Mouse (Mus musculus) spleen, embryonic (tissue): ENCODE results near the gene Klk14.
"Not testable (repeated sequence)": the region's sequence is repeated elsewhere in the genome, so short reads cannot be mapped to it uniquely, and the experiment has no call there.

Source experiments
- CTCF ChIA-PET: fragments of 350-600 bp; sonication (Branson Sonifier 250); formaldehyde crosslinking; loops from one replicate; lab custom pipeline; 2022; lab: Charles Lee

Klk14 gene

GRCm38 (mm10) chr7:43690118-43690517, at the start of gene Klk14:
Gene Klk14, plus strand, starts transcription at chr7:43690418.
- CTCF ChIA-PET, result no interaction called here

- CTCF ChIA-PET, result interaction anchor here (0.6 kb wide), 1 partner anchor 204 kb away, joined by 3 read pairs; no protein-coding TSS in a partner anchor
Observed at GRCm38 (mm10) chr7:43642587-43642986, 47.6 kb upstream of the Klk14 start.

GRCm38 (mm10) chr7:43643046-43643652, 47.1 kb upstream of the Klk14 start:
- CTCF ChIA-PET, result no interaction called here

- CTCF ChIA-PET, result no interaction called here
Observed at GRCm38 (mm10) chr7:43652683-43653082, 37.5 kb upstream of the Klk14 start.

- CTCF ChIA-PET, result interaction anchor here (0.7 kb wide), 1 partner anchor 43 kb away, joined by 3 read pairs; no protein-coding TSS in a partner anchor
Observed at GRCm38 (mm10) chr7:43654519-43654918, 35.7 kb upstream of the Klk14 start.

- CTCF ChIA-PET, result no interaction called here
Observed at GRCm38 (mm10) chr7:43656232-43656631, 34.0 kb upstream of the Klk14 start.

- CTCF ChIA-PET, result no interaction called here
Observed at GRCm38 (mm10) chr7:43660002-43660401, 30.2 kb upstream of the Klk14 start, which contains the start of gene Siglece. Gene Siglece, minus strand, starts transcription at chr7:43660161.

- CTCF ChIA-PET, result interaction anchor here (0.6 kb wide), 1 partner anchor 257 kb away, joined by 3 read pairs; no protein-coding TSS in a partner anchor
Observed at GRCm38 (mm10) chr7:43662804-43663203, 27.4 kb upstream of the Klk14 start.

GRCm38 (mm10) chr7:43667221-43667620, 23.0 kb upstream of the Klk14 start:
- CTCF ChIA-PET, result not testable (repeated sequence)

GRCm38 (mm10) chr7:43668582-43668981, 21.6 kb upstream of the Klk14 start:
- CTCF ChIA-PET, result no interaction called here

GRCm38 (mm10) chr7:43671064-43671808, 19.0 kb upstream of the Klk14 start:
- CTCF ChIA-PET, result interaction anchor here (0.7 kb wide), 1 partner anchor 91 kb away, joined by 5 read pairs; no protein-coding TSS in a partner anchor

GRCm38 (mm10) chr7:43671809-43672580, 18.2 kb upstream of the Klk14 start, which contains the start of gene Ctu1:
Gene Ctu1, plus strand, starts transcription at chr7:43672016.
- CTCF ChIA-PET, result no interaction called here

GRCm38 (mm10) chr7:43672581-43673260, 17.5 kb upstream of the Klk14 start:
- CTCF ChIA-PET, result no interaction called here

- CTCF ChIA-PET, result no interaction called here
Observed at GRCm38 (mm10) chr7:43675091-43675490, 15.1 kb upstream of the Klk14 start.

- CTCF ChIA-PET, result no interaction called here
Observed at GRCm38 (mm10) chr7:43678517-43678916, 11.7 kb upstream of the Klk14 start.

GRCm38 (mm10) chr7:43680960-43681359, 9.3 kb upstream of the Klk14 start:
- CTCF ChIA-PET, result interaction anchor here (0.5 to 1.1 kb wide), 2 partner anchors 11 to 892 kb away, joined by 3 to 8 read pairs; no protein-coding TSS in a partner anchor

- CTCF ChIA-PET, result not testable (repeated sequence)
Observed at GRCm38 (mm10) chr7:43682511-43682910, 7.7 kb upstream of the Klk14 start.

- CTCF ChIA-PET, result no interaction called here
Observed at GRCm38 (mm10) chr7:43685088-43685487, 5.1 kb upstream of the Klk14 start.

GRCm38 (mm10) chr7:43710031-43710430, 19.8 kb downstream of the Klk14 start:
- CTCF ChIA-PET, result no interaction called here

- CTCF ChIA-PET, result no interaction called here
Observed at GRCm38 (mm10) chr7:43712267-43712666, 22.0 kb downstream of the Klk14 start, which contains the start of gene Klk13. Gene Klk13, plus strand, starts transcription at chr7:43712567.

GRCm38 (mm10) chr7:43712917-43713316, 22.7 kb downstream of the Klk14 start:
- CTCF ChIA-PET, result no interaction called here
